Mouse (Mus musculus) G1E (cell line): ENCODE measurements around the gene Ddit4. TPM values are rescaled to one million over a fixed set of nuclear protein-coding genes. Genes with fewer than 3 reads are reported as not detected.

Experiments
- ATAC-seq: 2 replicates; pipeline ENCODE4 v1.8.0; 2016; ENCODE audit warnings: mild to moderate bottlenecking; ENCODE audit not compliant: insufficient number of reproducible peaks, poor library complexity, low FRiP score, severe bottlenecking; ENCODE audit errors: extremely low read depth
- DNase-seq: peaks from one replicate; pipeline ENCODE4 v3.0.0; 2012; ENCODE audit warnings: low spot score
- H3K27me3 ChIP-seq: 2 replicates; pipeline ENCODE4 v1.6.1; 2012; ENCODE audit warnings: mild to moderate bottlenecking, low read length, inconsistent platforms; ENCODE audit not compliant: insufficient read depth
- H3K36me3 ChIP-seq: replicated peaks from 2 replicates; pipeline ENCODE3; 2012; ENCODE audit warnings: mild to moderate bottlenecking, inconsistent platforms
- H3K4me1 ChIP-seq: 2 replicates; pipeline ENCODE4 v1.6.1; 2012; ENCODE audit warnings: low read depth, low read length, inconsistent platforms, mixed read lengths; ENCODE audit not compliant: insufficient read depth
- H3K4me3 ChIP-seq: 2 replicates; pipeline ENCODE4 v1.5.1; 2012; ENCODE audit warnings: low read depth, mild to moderate bottlenecking, inconsistent platforms, low read length, moderate library complexity, mixed read lengths
- H3K9me3 ChIP-seq: replicated peaks from 2 replicates; pipeline ENCODE4 v1.6.1; 2012; ENCODE audit warnings: inconsistent platforms
- CTCF ChIP-seq: IDR thresholded peaks from 2 replicates; pipeline ENCODE4 v1.5.1; 2012; ENCODE audit warnings: low read depth, low read length, inconsistent platforms, mixed read lengths
- GATA1 ChIP-seq: IDR thresholded peaks from 2 replicates; pipeline ENCODE4 v1.6.1; 2012; ENCODE audit warnings: borderline replicate concordance, low read length, inconsistent platforms, mixed read lengths
- GATA2 ChIP-seq: IDR thresholded peaks from 2 replicates; pipeline ENCODE4 v1.6.1; 2012; ENCODE audit warnings: low read depth, low read length, inconsistent platforms, borderline replicate concordance
- POLR2AphosphoS5 ChIP-seq: IDR thresholded peaks from 2 replicates; pipeline ENCODE4 v1.6.1; 2012; ENCODE audit warnings: low read depth, low read length, inconsistent platforms; ENCODE audit not compliant: insufficient replicate concordance
- TAL1 ChIP-seq: conservative IDR thresholded peaks from 2 replicates; pipeline ENCODE4 v1.6.1; 2012; ENCODE audit warnings: low read depth, low read length, inconsistent platforms, mixed read lengths
- polyA plus RNA-seq: library from polyadenylated mRNA; stranded (reverse); fragments of >175 nt; gene quantifications from 2 replicates; pipeline ENCODE4 v1.2.3, GENCODE M21; 2012
- total RNA-seq, 2 experiments: library from RNA; stranded (forward) in 1 of 2; stranded (reverse) in 1 of 2; fragments of 200-1000 nt in 1 of 2; fragments of >200 nt in 1 of 2; fragmentation: Nextera tagmentation in 1 of 2; gene quantifications; 2 replicates each; pipeline ENCODE4 v1.2.3; 2014 to 2017

Ddit4 gene
- total and polyA plus RNA-seq, 3 experiments, result 9.9 to 28.5 (median 27.7) TPM

DNA sequence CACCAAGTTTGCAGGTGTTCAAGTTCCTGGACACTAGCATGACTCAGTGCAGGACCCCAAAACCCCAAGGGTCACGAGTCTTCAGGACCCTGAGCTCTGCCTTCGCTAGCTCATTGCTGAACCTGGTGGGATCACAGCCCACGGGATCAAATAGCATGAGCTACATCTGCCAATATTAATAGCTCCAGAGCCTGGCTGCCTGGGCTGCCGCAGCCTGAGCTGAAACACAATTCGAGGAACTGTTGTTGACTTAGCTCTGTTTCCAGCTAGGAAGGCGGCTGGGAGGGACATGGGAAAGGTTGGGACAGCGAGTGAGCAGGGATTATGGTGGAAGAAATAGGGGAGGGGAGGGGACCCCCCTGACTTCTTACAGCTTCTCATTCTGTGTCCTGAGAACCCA is 48.5 kb downstream of the Ddit4 start:
- ATAC-seq (no peak), DNase-seq (no peak)
- no peak for TF ChIP-seq TAL1
- no peak for TF ChIP-seq GATA1
- TF ChIP-seq CTCF, result no peak
- TF ChIP-seq GATA2, result no peak
- Histone ChIP-seq H3K27me3 (no peaks in the 10 kb centered on the region), H3K4me1 (peaks cover 58% of the 10 kb centered on the region), H3K4me3 (no peak overlapping the region), H3K9me3 (no peaks in the 10 kb centered on the region), H3K36me3 (peaks cover 5% of the 10 kb centered on the region)

DNA sequence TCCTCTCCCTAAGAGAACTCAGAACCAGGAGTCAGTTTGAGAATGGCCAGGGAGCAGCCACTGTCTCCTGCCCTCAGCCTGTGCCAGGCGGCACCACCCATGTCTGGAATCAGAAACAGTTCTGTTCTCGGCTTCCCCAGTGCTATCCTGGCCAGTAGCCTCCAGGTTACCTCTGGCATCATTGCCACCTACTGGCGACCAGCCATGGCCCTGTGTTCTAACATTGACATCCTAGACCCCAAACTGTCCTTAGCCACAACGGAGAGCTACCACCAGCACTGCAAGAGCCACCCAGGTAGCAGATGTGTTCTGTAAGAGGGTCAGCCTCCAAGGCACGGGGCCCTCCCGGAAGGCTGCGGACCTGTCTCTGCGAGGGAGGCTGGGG is 49.0 kb downstream of the Ddit4 start:
- no peaks in the 10 kb centered on the region for H3K9me3 ChIP-seq
- TF ChIP-seq GATA1 (no peak), POLR2AphosphoS5 (no peak), CTCF (no peak)
- DNase-seq (no peak), ATAC-seq (no peak)
- H3K27me3 ChIP-seq, result no peaks in the 10 kb centered on the region
- H3K4me1 ChIP-seq, result peaks cover 56% of the 10 kb centered on the region
- no peak overlapping the region for H3K4me3 ChIP-seq
- peaks cover 9% of the 10 kb centered on the region for H3K36me3 ChIP-seq

DNA sequence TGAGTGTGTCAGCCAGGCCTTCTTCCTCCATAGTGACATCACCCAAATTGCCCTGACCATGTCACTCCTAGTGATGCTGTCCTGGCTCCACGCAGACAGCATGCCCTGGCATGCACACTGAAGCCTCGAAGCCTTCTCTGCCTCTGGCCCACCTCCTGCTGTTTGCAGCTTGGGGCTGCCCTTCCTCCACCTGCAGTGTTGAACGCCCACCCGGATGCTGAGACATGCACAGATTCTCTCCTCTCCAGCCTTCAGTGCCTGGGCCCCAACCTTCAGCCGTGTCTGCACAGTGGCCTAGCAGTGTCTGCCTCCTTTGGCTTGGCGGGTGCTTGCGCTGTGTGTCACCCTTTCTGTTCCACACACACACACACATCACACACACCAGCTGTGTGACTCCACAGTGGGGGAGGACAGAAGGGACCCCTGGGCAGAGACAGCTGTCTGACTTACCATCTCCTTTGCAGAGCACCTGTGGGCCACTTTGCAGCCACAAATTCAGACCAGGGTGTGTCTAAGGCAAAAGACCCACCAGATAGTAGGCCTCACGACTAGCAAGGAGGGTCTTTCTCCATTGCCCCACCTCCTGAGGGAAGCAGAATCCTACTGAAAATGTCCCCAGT is 49.5 kb downstream of the Ddit4 start:
- DNase-seq, result no peak
- ATAC-seq, result no peak
- H3K27me3 ChIP-seq, result no peaks in the 10 kb centered on the region
- H3K36me3 ChIP-seq, result peaks cover 14% of the 10 kb centered on the region
- H3K4me3 ChIP-seq, result no peak overlapping the region
- TF ChIP-seq TAL1 (no peak), CTCF (no peak), GATA2 (no peak), GATA1 (no peak), POLR2AphosphoS5 (no peak)
- no peaks in the 10 kb centered on the region for H3K9me3 ChIP-seq
- H3K4me1 ChIP-seq, result peaks cover 57% of the 10 kb centered on the region

DNA sequence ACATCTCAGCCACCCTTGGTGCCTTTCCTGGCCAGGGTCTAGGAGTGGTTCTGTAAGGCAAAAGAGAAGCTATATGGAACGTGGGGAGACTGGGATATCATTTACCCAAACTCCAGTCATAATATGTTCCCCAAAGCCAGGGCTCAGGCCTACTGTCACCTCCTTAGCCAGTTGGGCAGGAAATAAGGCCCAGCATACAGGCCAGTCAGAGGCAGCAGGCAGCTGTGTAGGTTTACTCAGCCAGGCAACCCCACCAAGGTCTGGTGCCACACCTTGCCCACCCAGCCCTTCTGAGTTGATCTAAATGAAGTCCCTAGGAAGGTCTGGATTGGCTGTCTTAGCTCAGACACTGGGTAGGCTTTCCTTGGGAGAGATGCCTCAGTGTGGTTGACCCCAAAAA is 50.2 kb downstream of the Ddit4 start:
- Histone ChIP-seq H3K27me3 (no peaks in the 10 kb centered on the region), H3K9me3 (no peaks in the 10 kb centered on the region), H3K36me3 (peaks cover 20% of the 10 kb centered on the region), H3K4me1 (peaks cover 58% of the 10 kb centered on the region), H3K4me3 (no peak overlapping the region)
- ATAC-seq, result no peak
- DNase-seq, result no peak
- no peak for TF ChIP-seq GATA1
- TF ChIP-seq TAL1, result no peak
- TF ChIP-seq GATA2, result no peak
- TF ChIP-seq CTCF, result no peak
- TF ChIP-seq POLR2AphosphoS5, result no peak

DNA sequence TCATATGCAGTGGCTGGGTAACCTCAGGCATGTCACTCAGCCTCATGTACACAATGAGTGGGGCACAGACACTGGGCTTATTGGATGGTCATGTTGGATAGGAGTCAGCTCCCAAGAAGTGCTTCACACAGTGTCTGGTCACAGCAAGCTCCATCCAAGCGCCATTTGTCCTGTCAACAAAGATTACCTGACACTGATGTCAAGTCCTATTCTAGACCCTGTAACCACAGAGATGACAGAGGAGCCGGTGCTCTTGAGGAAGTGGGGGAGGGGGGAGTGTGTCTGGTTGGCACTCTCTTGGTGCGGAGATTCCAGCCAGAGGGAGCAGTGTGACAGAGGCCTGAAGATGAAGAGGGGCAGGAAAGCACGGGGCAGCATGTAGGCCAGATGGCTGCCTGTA is 50.7 kb downstream of the Ddit4 start:
- Histone ChIP-seq H3K9me3 (no peaks in the 10 kb centered on the region), H3K36me3 (peaks cover 26% of the 10 kb centered on the region), H3K27me3 (no peaks in the 10 kb centered on the region), H3K4me1 (peaks cover 62% of the 10 kb centered on the region), H3K4me3 (no peak overlapping the region; the same call in 1 of the 2 replicates)
- TF ChIP-seq TAL1 (no peak), CTCF (no peak), GATA2 (no peak), GATA1 (no peak), POLR2AphosphoS5 (no peak)
- no peak for ATAC-seq
- no peak for DNase-seq

DNA sequence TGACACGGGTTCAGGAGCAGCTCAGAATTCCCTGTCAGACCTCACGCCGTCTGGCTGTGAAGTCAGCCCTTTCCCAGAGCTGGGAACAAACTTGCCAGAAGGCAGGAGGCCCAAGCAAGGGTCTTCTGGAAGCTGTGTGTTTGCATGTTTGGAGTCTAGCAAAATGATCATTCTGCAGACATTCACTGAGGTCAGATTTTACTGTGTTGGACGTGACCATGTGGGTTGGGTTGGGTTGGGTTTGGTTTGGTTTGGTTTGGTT is 51.5 kb downstream of the Ddit4 start:
- peak overlapping the region; percentile 64; the same call in 1 of the 2 replicates for H3K4me3 ChIP-seq
- peaks cover 34% of the 10 kb centered on the region for H3K36me3 ChIP-seq
- H3K9me3 ChIP-seq, result no peaks in the 10 kb centered on the region
- TF ChIP-seq POLR2AphosphoS5, result no peak
- TF ChIP-seq GATA2, result no peak
- TF ChIP-seq CTCF, result no peak
- no peak for TF ChIP-seq TAL1
- no peak for TF ChIP-seq GATA1
- H3K27me3 ChIP-seq, result no peaks in the 10 kb centered on the region
- no peak for ATAC-seq
- peaks cover 68% of the 10 kb centered on the region for H3K4me1 ChIP-seq
- no peak for DNase-seq

Other genes with a start within 250 kb of the Ddit4 start
- 37.4 and 39.2 TPM in 2 replicates for gene Micu1, start 249.4 kb downstream of the Ddit4 start, total RNA-seq (2014; fragmentation: Nextera tagmentation)
- gene Micu1, start 249.4 kb downstream of the Ddit4 start, total RNA-seq (2017), result 24.5 and 25.7 TPM in 2 replicates
- 7.3 and 7.9 TPM in 2 replicates for gene Micu1, start 249.4 kb downstream of the Ddit4 start, polyA plus RNA-seq
- 18.7 and 20.5 TPM in 2 replicates for gene Dnajb12, start 72.3 kb downstream of the Ddit4 start, total RNA-seq (2014; fragmentation: Nextera tagmentation)
- 8.9 and 10.4 TPM in 2 replicates for gene Dnajb12, start 72.3 kb downstream of the Ddit4 start, total RNA-seq (2017)
- 28.1 and 28.5 TPM in 2 replicates for gene Dnajb12, start 72.3 kb downstream of the Ddit4 start, polyA plus RNA-seq
- gene Ascc1, start 51.0 kb upstream of the Ddit4 start, total RNA-seq (2014; fragmentation: Nextera tagmentation), result 19.3 and 22.2 TPM in 2 replicates
- 14.2 and 19.7 TPM in 2 replicates for gene Ascc1, start 51.0 kb upstream of the Ddit4 start, total RNA-seq (2017)
- 22.6 and 24.8 TPM in 2 replicates for gene Ascc1, start 51.0 kb upstream of the Ddit4 start, polyA plus RNA-seq
- gene Anapc16, start 51.3 kb upstream of the Ddit4 start, total RNA-seq (2014; fragmentation: Nextera tagmentation), result 43.2 and 54.4 TPM in 2 replicates
- gene Anapc16, start 51.3 kb upstream of the Ddit4 start, total RNA-seq (2017), result 26.3 and 28.2 TPM in 2 replicates
- 36.7 and 38.4 TPM in 2 replicates for gene Anapc16, start 51.3 kb upstream of the Ddit4 start, polyA plus RNA-seq
- not detected in 2 replicates for gene Spock2, start 154.4 kb upstream of the Ddit4 start, total RNA-seq (2014; fragmentation: Nextera tagmentation)
- 0.12 TPM in 1 of 2 replicates, not detected in the other for gene Spock2, start 154.4 kb upstream of the Ddit4 start, total RNA-seq (2017)
- 0.02 TPM in 1 of 2 replicates, not detected in the other for gene Spock2, start 154.4 kb upstream of the Ddit4 start, polyA plus RNA-seq